Mouse (Mus musculus): Measurements from ENCODE around the gene Hoxa11.

DNA sequence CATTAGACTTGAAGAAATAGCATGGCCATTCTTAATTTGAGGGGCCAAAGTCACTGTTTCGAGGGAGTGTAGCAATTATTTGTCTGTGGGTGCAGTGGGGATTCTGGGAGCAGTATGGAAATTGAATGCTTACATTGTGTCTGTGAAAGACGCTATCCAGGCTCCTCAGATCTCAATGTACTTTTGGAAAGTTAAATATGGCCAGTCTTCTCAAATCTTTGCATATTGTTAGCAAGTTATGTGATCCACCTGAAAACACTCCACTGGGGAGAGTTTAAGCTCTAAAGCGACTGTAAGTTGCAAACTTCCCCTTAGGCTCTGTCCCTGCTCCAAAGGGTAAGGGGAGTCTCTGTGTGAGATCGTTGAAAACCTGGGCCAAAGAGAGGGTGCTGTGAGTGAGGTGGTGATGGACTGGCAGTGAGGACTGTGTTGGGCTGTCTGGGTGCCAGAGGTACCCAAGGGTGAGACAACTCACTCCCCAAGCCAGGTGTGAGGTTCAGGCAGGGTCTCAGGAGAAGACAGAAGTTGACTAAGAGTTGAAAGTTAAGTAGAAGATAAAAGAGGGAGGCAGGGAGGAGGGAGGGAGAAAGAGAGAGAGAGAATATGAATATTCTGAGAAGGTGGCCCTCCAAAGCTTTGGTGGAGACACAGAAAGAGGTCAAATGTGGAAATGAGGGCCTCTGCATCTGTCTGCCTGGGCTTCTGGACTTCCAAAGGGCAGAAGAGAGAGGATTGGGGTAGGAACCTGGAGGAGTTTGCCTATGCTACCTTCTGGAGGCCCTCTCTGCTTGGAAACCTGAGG is 38.5 kb downstream of the Hoxa11 start:
- TF ChIP-seq CTCF (IDR thresholded peaks at IDR 0.05): no peak
- no peak for TF ChIP-seq EP300 (IDR thresholded peaks at IDR 0.05)
